In genomic region chr11:97279040-97279404, GRCm38 (mm10) we compare ENCODE assay signal across 8 mouse cellular contexts. TPM values are rescaled to one million over a fixed set of nuclear protein-coding genes. Genes with fewer than 3 reads are reported as not detected.
DNase-seq lines count a peak whose midpoint lies in the region; ATAC-seq lines count a peak whose summit lies in the region.

No protein-coding gene starts in this region.

- WGBS in kidney, embryonic 15.5 days = 16% methylated on average over 11 of the region's 11 CpGs
- WGBS in hindbrain, embryonic 14.5 days = 17% methylated on average over 11 of the region's 11 CpGs
- WGBS in midbrain, embryonic 15.5 days = 13% methylated on average over 11 of the region's 11 CpGs

- H3K9me3 ChIP-seq in kidney, embryonic 15.5 days (replicated peaks) = no peaks in the 10 kb centered on the region
- no peaks in the 10 kb centered on the region for H3K9me3 ChIP-seq in hindbrain, embryonic 14.5 days (ENCODE audit: control insufficient read depth, low read length)
- no peaks in the 10 kb centered on the region for H3K9me3 ChIP-seq in midbrain, embryonic 15.5 days

- no peaks in the 10 kb centered on the region for H3K27me3 ChIP-seq in kidney, embryonic 15.5 days
- no peaks in the 10 kb centered on the region for H3K27me3 ChIP-seq in hindbrain, embryonic 14.5 days (ENCODE audit: control insufficient read depth, insufficient read depth, low read length)
- H3K27me3 ChIP-seq in midbrain, embryonic 15.5 days (replicated peaks) = no peaks in the 10 kb centered on the region

- peak overlapping the region; percentile 100 for H3K9ac ChIP-seq in kidney, embryonic 15.5 days
- peak overlapping the region; percentile 97 for H3K9ac ChIP-seq in hindbrain, embryonic 14.5 days
- peak overlapping the region; percentile 94 for H3K9ac ChIP-seq in midbrain, embryonic 15.5 days

- peak overlapping the region; percentile 99 for H3K4me3 ChIP-seq in kidney, embryonic 15.5 days (replicated peaks)
- H3K4me3 ChIP-seq in brown adipose tissue, adult 24 weeks (ENCODE audit: insufficient read depth, low read depth, low read length) = peak overlapping the region; percentile 95
- H3K4me3 ChIP-seq in hindbrain, embryonic 14.5 days (replicated peaks; ENCODE audit: low read length) = peak overlapping the region; percentile 91
- H3K4me3 ChIP-seq in midbrain, embryonic 15.5 days = peak overlapping the region; percentile 74

- peak overlapping the region; percentile 68 for H3K4me2 ChIP-seq in kidney, embryonic 15.5 days
- peak overlapping the region; percentile 59 for H3K4me2 ChIP-seq in hindbrain, embryonic 14.5 days (replicated peaks)
- peak overlapping the region; percentile 61 for H3K4me2 ChIP-seq in midbrain, embryonic 15.5 days

- peaks cover 21% of the 10 kb centered on the region for H3K4me1 ChIP-seq in kidney, embryonic 15.5 days
- H3K4me1 ChIP-seq in brown adipose tissue, adult 24 weeks (ENCODE audit: control insufficient read depth, insufficient read depth, insufficient read length, low read length) = peaks cover 3% of the 10 kb centered on the region
- peaks cover 23% of the 10 kb centered on the region for H3K4me1 ChIP-seq in hindbrain, embryonic 14.5 days (replicated peaks; ENCODE audit: control insufficient read depth, insufficient read depth, low read length)
- peaks cover 31% of the 10 kb centered on the region for H3K4me1 ChIP-seq in midbrain, embryonic 15.5 days

- peak overlapping the region; percentile 97 for H3K27ac ChIP-seq in kidney, embryonic 15.5 days
- peak overlapping the region; percentile 53; the same call in 1 of the 2 replicates for H3K27ac ChIP-seq in brown adipose tissue, adult 24 weeks (replicated peaks; ENCODE audit: low read depth, low read length)
- peak overlapping the region; percentile 97 for H3K27ac ChIP-seq in hindbrain, embryonic 14.5 days
- H3K27ac ChIP-seq in midbrain, embryonic 15.5 days = peak overlapping the region; percentile 97

- ATAC-seq in kidney, embryonic 15.5 days (replicated peaks; ENCODE audit: low FRiP score) = no peak
- no peak; the same call in 1 of the 2 replicates for ATAC-seq in hindbrain, embryonic 14.5 days (ENCODE audit: low FRiP score)
- ATAC-seq in midbrain, embryonic 15.5 days (replicated peaks) = 0 out of 2 replicates have a peak, but pooled peaks have one; percentile 1

- no peak for DNase-seq in kidney, postnatal 25 days
- no peak for DNase-seq in hindbrain, embryonic 14.5 days (ENCODE audit: low spot score)
- no peak for DNase-seq in gastrocnemius, postnatal 10 days
- DNase-seq in cerebellum, postnatal 36 days = no peak
- no peak for DNase-seq in embryo, embryonic 11 days

- no peaks in the 10 kb centered on the region for H3K36me3 ChIP-seq in kidney, embryonic 15.5 days
- no peaks in the 10 kb centered on the region for H3K36me3 ChIP-seq in hindbrain, embryonic 14.5 days (replicated peaks; ENCODE audit: control insufficient read depth, insufficient read depth)
- H3K36me3 ChIP-seq in midbrain, embryonic 15.5 days (replicated peaks) = no peaks in the 10 kb centered on the region

RNA-seq across cellular contexts. Expression of gene Npepps, which starts 1.4 kb away (rescaled TPM):
- 76.9 and 88.5 TPM in 2 replicates for polyA plus RNA-seq in kidney, embryonic 15.5 days (2015; fragmentation: Nextera tagmentation; extraction: Ambion mirVana)
- 28.5 and 33.2 TPM in 2 replicates for polyA plus RNA-seq in brown adipose tissue, adult 24 weeks (2012; ENCODE audit: insufficient read depth, insufficient read length, missing spikeins)
- 132 and 144 TPM in 2 replicates for polyA plus RNA-seq in hindbrain, embryonic 14.5 days (2014; fragmentation: Nextera tagmentation; extraction: Ambion mirVana)
- 144 and 161 TPM in 2 replicates for polyA plus RNA-seq in midbrain, embryonic 15.5 days (2015; fragmentation: Nextera tagmentation; extraction: Ambion mirVana)
- 10 to 100 TPM; 52.1 to 57.5 TPM for total RNA-seq in gastrocnemius, postnatal 10 days (2021)

RNA-seq across cellular contexts. Expression of gene Mrpl45, which starts 36.5 kb away (rescaled TPM):
- polyA plus RNA-seq in kidney, embryonic 15.5 days (2015; fragmentation: Nextera tagmentation; extraction: Ambion mirVana) = 52.4 and 54.1 TPM in 2 replicates
- polyA plus RNA-seq in brown adipose tissue, adult 24 weeks (2012; ENCODE audit: insufficient read depth, insufficient read length, missing spikeins) = 51.3 and 53.2 TPM in 2 replicates
- polyA plus RNA-seq in hindbrain, embryonic 14.5 days (2014; fragmentation: Nextera tagmentation; extraction: Ambion mirVana) = 32.8 and 37.3 TPM in 2 replicates
- polyA plus RNA-seq in midbrain, embryonic 15.5 days (2015; fragmentation: Nextera tagmentation; extraction: Ambion mirVana) = 33.1 and 38.1 TPM in 2 replicates
- 10 to 100 TPM; 28.5 to 33.8 TPM for total RNA-seq in gastrocnemius, postnatal 10 days (2021)
